Mouse (Mus musculus): Measurements from ENCODE around the gene Cd3d.

The Cd3d gene

GRCm38 (mm10) chr9:44992271-44992670 is 10.7 kb downstream of the Cd3d start:
- in situ Hi-C loops (cut with MboI, MseI): no loop called here

- in situ Hi-C loops (cut with MboI, MseI): no loop called here
These were observed 11.7 kb downstream of the Cd3d start for GRCm38 (mm10) chr9:44993268-44993667.

GRCm38 (mm10) chr9:44994962-44995361 is 13.4 kb downstream of the Cd3d start:
- in situ Hi-C loops (cut with MboI, MseI): no loop called here

- in situ Hi-C loops (cut with MboI, MseI): no loop called here
These were observed 15.0 kb downstream of the Cd3d start for GRCm38 (mm10) chr9:44996590-44996989.

GRCm38 (mm10) chr9:44998138-44998537 is 16.6 kb downstream of the Cd3d start:
- in situ Hi-C loops (cut with MboI, MseI): no loop called here

- in situ Hi-C loops (cut with MboI, MseI): no loop called here
These were observed 17.6 kb downstream of the Cd3d start for GRCm38 (mm10) chr9:44999171-44999570.

- in situ Hi-C loops (cut with MboI, MseI): no loop called here
These were observed 18.2 kb downstream of the Cd3d start for GRCm38 (mm10) chr9:44999776-45000175.

GRCm38 (mm10) chr9:45000249-45000648 is 18.7 kb downstream of the Cd3d start:
- in situ Hi-C loops (cut with MboI, MseI): no loop called here

GRCm38 (mm10) chr9:45007404-45007803 is 25.8 kb downstream of the Cd3d start:
- in situ Hi-C loops (cut with MboI, MseI): no loop called here

GRCm38 (mm10) chr9:45008342-45008741 is 26.8 kb downstream of the Cd3d start:
- in situ Hi-C loops (cut with MboI, MseI): no loop called here

GRCm38 (mm10) chr9:45009180-45010078 is 27.8 kb downstream of the Cd3d start, which contains the start of gene Cd3e:
TSS of gene Cd3e (minus strand) at chr9:45009627.
- in situ Hi-C loops (cut with MboI, MseI): loop anchor here (5.0 kb wide), 1 partner anchor 37 kb away; no protein-coding TSS in a partner anchor

GRCm38 (mm10) chr9:45010461-45010860 is 28.9 kb downstream of the Cd3d start:
- in situ Hi-C loops (cut with MboI, MseI): loop anchor here (5.0 kb wide), 1 partner anchor 38 kb away; no protein-coding TSS in a partner anchor

- in situ Hi-C loops (cut with MboI, MseI): loop anchor here (5.0 kb wide), 1 partner anchor 39 kb away; no protein-coding TSS in a partner anchor
These were observed 29.7 kb downstream of the Cd3d start for GRCm38 (mm10) chr9:45011291-45011690.

- in situ Hi-C loops (cut with MboI, MseI): loop anchor here (5.0 kb wide), 1 partner anchor 43 kb away; no protein-coding TSS in a partner anchor
These were observed 33.3 kb downstream of the Cd3d start for GRCm38 (mm10) chr9:45014879-45015278.

GRCm38 (mm10) chr9:45015841-45016240 is 34.3 kb downstream of the Cd3d start:
- in situ Hi-C loops (cut with MboI, MseI): no loop called here

- in situ Hi-C loops (cut with MboI, MseI): no loop called here
These were observed 36.4 kb downstream of the Cd3d start for GRCm38 (mm10) chr9:45018031-45018430.

- in situ Hi-C loops (cut with MboI, MseI): loop anchor here (10.0 kb wide), 1 partner anchor 392 kb away; no protein-coding TSS in a partner anchor
These were observed 41.2 kb downstream of the Cd3d start for GRCm38 (mm10) chr9:45022800-45023199.

GRCm38 (mm10) chr9:45023638-45024037 is 42.1 kb downstream of the Cd3d start:
- in situ Hi-C loops (cut with MboI, MseI): loop anchor here (10.0 kb wide), 1 partner anchor 391 kb away; no protein-coding TSS in a partner anchor

GRCm38 (mm10) chr9:45024187-45024586 is 42.6 kb downstream of the Cd3d start:
- in situ Hi-C loops (cut with MboI, MseI): loop anchor here (10.0 kb wide), 1 partner anchor 391 kb away; no protein-coding TSS in a partner anchor

- in situ Hi-C loops (cut with MboI, MseI): loop anchor here (5.0 to 10.0 kb wide), 2 partner anchors 105 to 387 kb away; no protein-coding TSS in a partner anchor
These were observed 45.8 kb downstream of the Cd3d start for GRCm38 (mm10) chr9:45027376-45027775.

GRCm38 (mm10) chr9:45030341-45030740 is 48.8 kb downstream of the Cd3d start:
- in situ Hi-C loops (cut with MboI, MseI): no loop called here

- in situ Hi-C loops (cut with MboI, MseI): no loop called here
These were observed 50.7 kb downstream of the Cd3d start for GRCm38 (mm10) chr9:45032261-45032660.

- in situ Hi-C loops (cut with MboI, MseI): no loop called here
These were observed 52.9 kb downstream of the Cd3d start for GRCm38 (mm10) chr9:45034526-45034925.

Data from regulatory T cell (primary cell).